Mouse (Mus musculus): Measurements from ENCODE around the gene Rer1.

DNA sequence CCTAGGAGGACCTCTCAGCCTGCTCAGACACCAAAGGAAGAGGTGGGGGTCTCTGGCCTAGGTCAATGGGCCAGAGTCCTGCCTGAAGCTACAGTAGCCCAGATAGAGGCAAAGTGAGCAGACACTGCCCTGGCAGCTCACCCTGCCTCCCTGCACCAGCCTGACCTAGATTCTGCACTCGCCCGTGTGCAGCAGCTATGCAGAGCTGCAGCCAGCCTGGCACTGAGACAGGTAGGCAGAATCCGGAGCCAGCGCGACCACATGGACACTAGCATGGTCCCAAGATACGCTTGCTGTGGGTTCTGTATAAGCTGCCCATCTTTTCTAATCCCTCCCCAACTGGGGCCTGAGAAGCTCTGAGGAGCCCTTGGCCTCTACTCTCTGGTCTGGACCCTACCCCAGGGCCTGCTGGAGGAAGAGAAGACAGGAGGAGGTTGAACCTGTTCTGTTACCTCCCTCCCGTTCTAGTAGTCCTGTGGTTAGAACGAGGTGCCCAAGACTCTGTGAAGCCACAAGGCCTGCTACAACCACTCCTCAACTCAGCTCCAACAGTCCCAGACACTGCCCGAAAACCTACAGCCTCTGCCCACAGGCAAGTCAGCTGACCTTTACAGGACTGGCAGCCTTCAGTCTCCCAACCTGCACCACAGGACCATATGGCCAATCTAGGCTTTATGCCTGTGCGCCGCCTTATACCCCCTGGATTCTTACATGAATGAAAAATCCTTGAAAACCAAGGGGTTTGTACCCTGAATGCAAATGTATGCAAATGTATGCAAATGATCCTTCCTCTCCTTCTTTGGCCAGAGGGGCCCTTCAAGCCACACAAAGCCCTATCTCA is 61.8 kb downstream of the Rer1 start:
- TF ChIP-seq CTCF (IDR thresholded peaks at IDR 0.05; ENCODE audit: control insufficient read depth, insufficient read depth, insufficient replicate concordance, low read depth, low read length), result no peak
- TF ChIP-seq POLR2A (IDR thresholded peaks at IDR 0.05; ENCODE audit: control insufficient read depth, low read depth, low read length), result no peak

Data from testis, adult 2 months (tissue).